Mouse (Mus musculus): ENCODE results near the gene Kcnip1. TPM values are rescaled to one million over a fixed set of nuclear protein-coding genes. Genes with fewer than 3 reads are reported as not detected.

Gene Kcnip1
- polyA plus RNA-seq, 1 experiment from 2014 or later, result 0.35 TPM

GRCm38 (mm10) chr11:33861823-33862222 is 131.1 kb downstream of the Kcnip1 start:
- no peak overlapping the region for H3K4me3 ChIP-seq (replicated peaks)
- DNase-seq, result peak; percentile 9
- ATAC-seq (ENCODE audit: low read depth), result peak; percentile 93
- peaks cover 18% of the 10 kb centered on the region for H3K4me1 ChIP-seq (replicated peaks)
- no peaks in the 10 kb centered on the region for H3K9me3 ChIP-seq (replicated peaks)
- H3K27ac ChIP-seq, result no peak overlapping the region
- H3K27me3 ChIP-seq, result no peaks in the 10 kb centered on the region
- H3K9ac ChIP-seq, result no peak overlapping the region
- H3K4me2 ChIP-seq, result no peak overlapping the region
- H3K36me3 ChIP-seq, result no peaks in the 10 kb centered on the region

DNA sequence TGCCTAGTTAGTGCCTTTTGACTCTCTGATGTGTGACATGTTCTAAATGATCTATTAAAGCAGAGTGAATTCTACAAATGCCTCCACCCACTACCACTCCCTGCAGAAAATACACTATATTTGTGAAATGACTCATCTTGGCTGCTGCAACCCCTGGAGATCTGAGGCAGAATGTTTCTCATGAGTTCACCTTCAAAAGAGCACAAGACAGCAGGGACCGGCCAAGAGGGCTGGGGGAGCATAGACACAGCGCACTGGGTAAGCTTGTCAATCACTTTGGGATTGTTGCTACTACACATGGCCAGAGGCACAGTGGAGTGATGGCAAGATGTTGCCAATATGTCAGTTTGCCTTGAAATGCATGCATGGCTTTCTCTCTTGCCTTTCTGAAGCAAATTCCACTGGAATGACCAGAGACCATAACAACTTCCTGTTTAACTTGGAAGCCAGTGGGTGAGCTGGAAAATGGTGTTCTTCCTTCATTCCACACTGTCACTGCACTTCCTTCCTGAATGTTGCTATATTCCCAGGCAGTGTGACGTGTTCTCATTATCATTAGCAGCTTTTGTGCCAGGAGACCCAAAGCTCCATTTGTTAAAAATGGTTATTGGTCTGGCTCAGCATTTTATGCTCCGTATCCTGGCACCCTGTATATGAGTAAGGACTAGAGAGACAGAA is 131.9 kb downstream of the Kcnip1 start:
- peaks cover 18% of the 10 kb centered on the region for H3K4me1 ChIP-seq (replicated peaks)
- no peak overlapping the region for H3K27ac ChIP-seq
- ATAC-seq (ENCODE audit: low read depth), result no peak
- 53% methylated on average over 4 of the region's 4 CpGs for WGBS (ENCODE audit: insufficient replicate concordance)
- no peak overlapping the region for H3K4me3 ChIP-seq (replicated peaks)
- no peak for DNase-seq
- H3K9me3 ChIP-seq (replicated peaks), result no peaks in the 10 kb centered on the region
- no peaks in the 10 kb centered on the region for H3K27me3 ChIP-seq
- H3K36me3 ChIP-seq, result no peaks in the 10 kb centered on the region
- no peak overlapping the region for H3K9ac ChIP-seq
- H3K4me2 ChIP-seq, result no peak overlapping the region

DNA sequence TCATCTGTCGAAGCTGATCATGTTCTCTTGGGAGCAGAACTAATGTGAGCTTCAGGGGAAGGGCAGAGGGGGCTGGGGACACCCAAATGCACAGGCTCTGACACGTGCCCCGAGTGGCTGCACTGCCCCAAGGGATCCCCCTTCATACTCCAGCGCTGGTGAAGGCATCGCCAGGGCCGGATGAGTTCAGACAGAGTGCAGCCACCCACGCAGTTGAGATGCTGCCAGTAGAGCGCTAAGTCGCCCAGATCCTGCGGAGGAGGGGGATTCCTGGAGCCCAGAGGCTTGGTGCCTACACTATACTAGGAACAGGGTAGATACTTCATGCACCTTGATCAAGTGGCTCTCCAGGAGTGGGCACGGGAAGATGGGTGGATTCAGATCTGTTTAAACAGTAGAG is 143.3 kb downstream of the Kcnip1 start:
- no peaks in the 10 kb centered on the region for H3K36me3 ChIP-seq
- H3K9me3 ChIP-seq (replicated peaks), result no peaks in the 10 kb centered on the region
- H3K4me1 ChIP-seq (replicated peaks), result no peaks in the 10 kb centered on the region
- H3K9ac ChIP-seq, result no peak overlapping the region
- 66% methylated on average over 11 of the region's 11 CpGs for WGBS (ENCODE audit: insufficient replicate concordance)
- H3K4me2 ChIP-seq, result no peak overlapping the region
- H3K27me3 ChIP-seq, result peaks cover 27% of the 10 kb centered on the region
- no peak overlapping the region for H3K27ac ChIP-seq
- no peak overlapping the region for H3K4me3 ChIP-seq (replicated peaks)
- DNase-seq (no peak), ATAC-seq (ENCODE audit: low read depth) (no peak)

DNA sequence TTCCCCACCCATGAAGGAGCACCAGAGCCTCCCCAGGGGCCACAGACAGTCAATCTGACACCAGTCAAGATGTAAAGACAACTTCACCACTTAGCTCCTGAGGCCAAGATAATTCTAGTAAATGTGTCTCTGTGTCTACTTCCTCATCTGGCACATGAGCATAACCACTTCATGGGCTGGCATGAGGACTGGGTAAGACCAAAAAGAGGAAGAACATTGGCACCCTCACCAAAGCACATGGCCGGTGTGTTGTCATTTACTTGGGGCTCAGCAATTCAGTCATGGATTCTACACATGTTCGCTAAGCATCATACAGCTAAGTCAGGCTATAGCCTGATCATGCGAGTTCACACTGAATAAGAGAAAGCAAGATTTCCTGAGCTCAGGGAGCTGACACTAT is 144.3 kb downstream of the Kcnip1 start:
- no peaks in the 10 kb centered on the region for H3K4me1 ChIP-seq (replicated peaks)
- 64% methylated on average over 3 of the region's 3 CpGs for WGBS (ENCODE audit: insufficient replicate concordance)
- no peak for ATAC-seq (ENCODE audit: low read depth)
- H3K4me3 ChIP-seq (replicated peaks), result no peak overlapping the region
- no peaks in the 10 kb centered on the region for H3K9me3 ChIP-seq (replicated peaks)
- H3K4me2 ChIP-seq, result no peak overlapping the region
- H3K27ac ChIP-seq, result no peak overlapping the region
- no peaks in the 10 kb centered on the region for H3K36me3 ChIP-seq
- H3K9ac ChIP-seq, result no peak overlapping the region
- DNase-seq, result no peak
- peaks cover 36% of the 10 kb centered on the region for H3K27me3 ChIP-seq

DNA sequence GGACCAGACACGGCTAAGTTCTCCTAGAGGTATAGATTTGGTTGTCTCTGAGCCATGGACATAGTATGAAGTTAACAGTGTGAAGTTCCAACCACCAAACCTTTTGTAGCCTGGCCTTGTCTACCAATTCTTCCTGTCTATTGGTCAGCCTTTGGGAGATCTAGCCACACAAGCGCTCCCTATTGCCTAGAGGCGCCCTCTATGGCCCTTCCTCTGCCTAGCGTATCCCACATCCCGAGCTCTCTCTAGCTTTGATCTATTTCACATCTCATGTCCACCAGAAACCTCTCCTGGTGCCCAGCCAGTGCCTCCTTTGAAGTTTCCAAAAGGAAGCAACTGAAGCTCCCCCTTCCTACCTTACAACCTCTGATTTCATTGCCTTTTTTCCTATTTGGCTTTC is 147.0 kb downstream of the Kcnip1 start:
- no peak overlapping the region for H3K27ac ChIP-seq
- 50% methylated on average over 5 of the region's 5 CpGs for WGBS (ENCODE audit: insufficient replicate concordance)
- no peak overlapping the region for H3K9ac ChIP-seq
- peaks cover 63% of the 10 kb centered on the region for H3K27me3 ChIP-seq
- no peaks in the 10 kb centered on the region for H3K4me1 ChIP-seq (replicated peaks)
- no peaks in the 10 kb centered on the region for H3K36me3 ChIP-seq
- no peak overlapping the region for H3K4me2 ChIP-seq
- H3K4me3 ChIP-seq (replicated peaks), result no peak overlapping the region
- no peak for DNase-seq
- H3K9me3 ChIP-seq (replicated peaks), result no peaks in the 10 kb centered on the region
- no peak for ATAC-seq (ENCODE audit: low read depth)

GRCm38 (mm10) chr11:33843294-33843864 is 149.6 kb downstream of the Kcnip1 start:
- ATAC-seq (ENCODE audit: low read depth), result no peak
- no peak for DNase-seq
- Histone ChIP-seq H3K27ac (no peak overlapping the region), H3K4me2 (peak overlapping the region; percentile 47), H3K9me3 (replicated peaks) (no peaks in the 10 kb centered on the region), H3K9ac (no peak overlapping the region), H3K4me1 (replicated peaks) (no peaks in the 10 kb centered on the region), H3K27me3 (peaks cover 71% of the 10 kb centered on the region), H3K4me3 (replicated peaks) (peak overlapping the region; percentile 32), H3K36me3 (no peaks in the 10 kb centered on the region)
- 2% methylated on average over 49 of the region's 52 CpGs for WGBS (ENCODE audit: insufficient replicate concordance)

DNA sequence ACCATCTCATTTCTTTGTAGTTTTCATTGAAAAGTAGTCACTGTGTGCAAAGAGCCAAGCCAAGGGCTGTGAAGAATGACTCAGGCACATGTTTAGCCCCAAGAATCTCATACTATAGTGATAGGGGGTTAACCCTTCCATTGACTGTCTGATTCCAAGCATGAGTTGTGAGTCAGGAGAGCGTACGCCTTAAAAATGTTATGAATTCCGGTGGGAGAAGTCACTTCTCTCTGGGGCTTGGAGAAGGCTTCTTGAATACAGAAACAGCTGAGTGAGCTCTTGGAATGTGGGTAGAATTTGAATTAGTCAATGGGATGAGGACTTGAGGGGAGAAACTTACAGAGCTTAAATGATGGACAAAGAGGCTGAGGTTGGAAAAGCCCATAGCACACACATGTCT is 153.9 kb downstream of the Kcnip1 start:
- Histone ChIP-seq H3K4me3 (replicated peaks) (no peak overlapping the region), H3K9ac (no peak overlapping the region), H3K27ac (no peak overlapping the region), H3K9me3 (replicated peaks) (no peaks in the 10 kb centered on the region), H3K27me3 (peaks cover 39% of the 10 kb centered on the region), H3K4me2 (no peak overlapping the region), H3K36me3 (no peaks in the 10 kb centered on the region), H3K4me1 (replicated peaks) (no peaks in the 10 kb centered on the region)
- WGBS (ENCODE audit: insufficient replicate concordance), result 88% methylated on average over 3 of the region's 3 CpGs
- ATAC-seq (ENCODE audit: low read depth) (no peak), DNase-seq (no peak)

- H3K4me2 ChIP-seq, result no peak overlapping the region
Measured at GRCm38 (mm10) chr11:33829774-33830173, 163.2 kb downstream of the Kcnip1 start.

DNA sequence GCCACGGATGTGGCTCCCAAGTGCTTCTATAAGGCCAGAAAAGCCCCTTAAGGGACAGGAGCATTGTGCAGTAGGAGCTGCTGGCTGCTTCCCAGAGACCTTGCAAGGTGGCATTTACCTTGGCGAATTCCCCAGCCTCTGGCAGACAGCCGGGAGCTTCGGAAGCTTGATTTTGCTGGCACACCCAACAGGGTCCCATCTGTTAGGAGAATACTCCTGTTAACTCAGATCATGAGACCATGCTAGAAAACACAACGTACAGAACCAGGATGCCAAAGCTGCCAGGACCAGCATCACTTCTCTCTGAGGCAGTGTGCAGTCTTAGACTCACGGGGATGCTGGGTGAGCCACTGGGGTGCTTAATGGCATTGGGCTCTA is 165.1 kb downstream of the Kcnip1 start:
- Histone ChIP-seq H3K4me3 (replicated peaks) (no peak overlapping the region), H3K4me2 (no peak overlapping the region), H3K36me3 (no peaks in the 10 kb centered on the region), H3K9me3 (replicated peaks) (no peaks in the 10 kb centered on the region), H3K9ac (no peak overlapping the region), H3K27me3 (no peaks in the 10 kb centered on the region), H3K4me1 (replicated peaks) (no peaks in the 10 kb centered on the region), H3K27ac (no peak overlapping the region)
- WGBS (ENCODE audit: insufficient replicate concordance), result 56% methylated on average over 6 of the region's 6 CpGs
- DNase-seq (no peak), ATAC-seq (ENCODE audit: low read depth) (no peak)

More at GRCm38 (mm10) chr11:33829774-33830173, 163.2 kb downstream of the Kcnip1 start:
- H3K9ac ChIP-seq, result no peak overlapping the region
- H3K27me3 ChIP-seq, result no peaks in the 10 kb centered on the region
- no peak overlapping the region for H3K4me3 ChIP-seq (replicated peaks)
- no peak for ATAC-seq (ENCODE audit: low read depth)
- WGBS (ENCODE audit: insufficient replicate concordance), result 51% methylated on average over 2 of the region's 2 CpGs
- H3K27ac ChIP-seq, result no peak overlapping the region
- no peak for DNase-seq
- no peaks in the 10 kb centered on the region for H3K9me3 ChIP-seq (replicated peaks)
- H3K36me3 ChIP-seq, result no peaks in the 10 kb centered on the region
- H3K4me1 ChIP-seq (replicated peaks), result no peaks in the 10 kb centered on the region

DNA sequence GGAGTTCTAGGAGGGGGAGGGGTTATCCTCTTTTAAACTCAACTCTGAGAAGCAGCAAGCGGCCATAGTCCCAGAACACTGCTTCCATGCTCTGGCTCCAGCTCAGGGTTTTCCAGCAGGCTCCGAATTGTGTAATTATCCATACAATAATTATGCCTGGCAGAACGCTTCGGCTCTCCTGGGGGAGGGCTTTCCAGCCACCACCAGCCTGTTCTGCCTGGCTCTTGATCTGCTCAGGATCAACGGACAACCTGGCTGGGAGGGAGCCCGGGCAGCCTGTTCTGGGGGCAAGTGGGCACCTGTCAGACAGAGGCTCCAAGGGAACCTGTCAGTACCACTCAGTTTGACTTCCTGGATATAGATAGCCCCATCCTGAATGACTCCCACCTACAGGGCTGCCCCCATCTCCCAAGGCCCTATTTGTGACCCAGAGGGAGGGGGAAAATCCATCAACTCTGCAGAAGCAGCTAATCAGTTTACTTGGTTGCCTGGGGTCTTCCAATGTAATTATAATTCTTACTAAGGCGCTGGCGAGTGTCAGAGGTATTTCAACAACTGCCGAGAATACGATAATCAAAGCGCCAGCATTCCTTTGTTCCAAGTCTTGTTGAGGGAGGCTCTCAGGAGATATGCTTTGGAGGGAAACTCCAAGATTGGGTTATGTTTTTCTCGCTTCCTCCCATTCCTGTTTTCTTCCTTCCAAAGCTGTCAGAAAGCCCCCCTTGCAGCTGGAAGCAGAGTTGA is 165.7 kb downstream of the Kcnip1 start:
- ATAC-seq (ENCODE audit: low read depth) (no peak), DNase-seq (no peak)
- Histone ChIP-seq H3K4me2 (no peak overlapping the region), H3K27ac (no peak overlapping the region), H3K27me3 (no peaks in the 10 kb centered on the region), H3K9ac (no peak overlapping the region), H3K4me3 (replicated peaks) (no peak overlapping the region), H3K9me3 (replicated peaks) (no peaks in the 10 kb centered on the region), H3K4me1 (replicated peaks) (no peaks in the 10 kb centered on the region), H3K36me3 (no peaks in the 10 kb centered on the region)
- 62% methylated on average over 12 of the region's 12 CpGs for WGBS (ENCODE audit: insufficient replicate concordance)

- Histone ChIP-seq H3K4me1 (replicated peaks) (no peaks in the 10 kb centered on the region), H3K4me2 (no peak overlapping the region), H3K36me3 (no peaks in the 10 kb centered on the region), H3K27ac (no peak overlapping the region), H3K27me3 (0 out of 2 replicates have a peak, but pooled peaks cover 3% of the 10 kb centered on the region), H3K9ac (no peak overlapping the region), H3K9me3 (replicated peaks) (no peaks in the 10 kb centered on the region), H3K4me3 (replicated peaks) (no peak overlapping the region)
- DNase-seq (no peak), ATAC-seq (ENCODE audit: low read depth) (no peak)
- WGBS (ENCODE audit: insufficient replicate concordance), result 60% methylated on average over 6 of the region's 6 CpGs
Measured at GRCm38 (mm10) chr11:33824739-33825138, 168.2 kb downstream of the Kcnip1 start.

Measured in liver, embryonic 13.5 days (tissue).